8 mouse cellular contexts compared by ENCODE assay signal in genomic region chr11:69062761-69063224, GRCm38 (mm10). TPM values are rescaled to one million over a fixed set of nuclear protein-coding genes. Genes with fewer than 3 reads are reported as not detected.
DNase-seq lines count a peak whose midpoint lies in the region; ATAC-seq lines count a peak whose summit lies in the region.

No protein-coding gene starts in this region.

- peaks cover 56% of the 10 kb centered on the region for H3K4me1 ChIP-seq in hindbrain, embryonic 15.5 days (replicated peaks)

- H3K4me3 ChIP-seq in hindbrain, embryonic 15.5 days: peak overlapping the region; percentile 79
- H3K4me3 ChIP-seq in macrophage (ENCODE audit: inconsistent target): peak overlapping the region; percentile 71

- H3K4me2 ChIP-seq in hindbrain, embryonic 15.5 days: peak overlapping the region; percentile 68

- H3K9ac ChIP-seq in hindbrain, embryonic 15.5 days: 0 out of 2 replicates have a peak overlapping the region, but pooled peaks have one; percentile 43

- H3K36me3 ChIP-seq in hindbrain, embryonic 15.5 days: no peaks in the 10 kb centered on the region
- no peaks in the 10 kb centered on the region for H3K36me3 ChIP-seq in macrophage (ENCODE audit: inconsistent target)

- H3K79me2 ChIP-seq in macrophage (ENCODE audit: inconsistent target): peaks cover 22% of the 10 kb centered on the region; the same call in 1 of the 2 replicates

- peak overlapping the region; percentile 85 for H3K27ac ChIP-seq in hindbrain, embryonic 15.5 days (replicated peaks)
- peak overlapping the region; percentile 77 for H3K27ac ChIP-seq in macrophage

- ATAC-seq in hindbrain, embryonic 15.5 days (ENCODE audit: low FRiP score, low read depth): peak; percentile 59; the same call in 1 of the 2 replicates

- WGBS in hindbrain, embryonic 15.5 days: under 1% methylated on average over 19 of the region's 19 CpGs
- 3% methylated on average over 19 of the region's 19 CpGs for WGBS in macrophage (ENCODE audit: missing documents)

- H3K9me3 ChIP-seq in hindbrain, embryonic 15.5 days: no peaks in the 10 kb centered on the region

- no peaks in the 10 kb centered on the region for H3K27me3 ChIP-seq in hindbrain, embryonic 15.5 days

- DNase-seq in NIH3T3 (ENCODE audit: low read depth): peak; percentile 96
- peak; percentile 97 to 98 for DNase-seq in cerebellum, postnatal 14 days
- peak; percentile 98 to 99 for DNase-seq in frontal cortex, postnatal 36 days (ENCODE audit: low spot score in 2 of 2)
- DNase-seq in left cerebral cortex, adult 18-20 months (ENCODE audit: low spot score in 2 of 2): peak; percentile 95 to 97
- peak; percentile 85 for DNase-seq in retina, postnatal 7 days (ENCODE audit: low read depth, low spot score)
- DNase-seq in urinary bladder, adult 18-20 months (ENCODE audit: low spot score in 2 of 2): peak; percentile 94 to 97

RNA-seq across cellular contexts. Expression of gene Borcs6, which starts 3.3 kb away (rescaled TPM):
- polyA plus RNA-seq in hindbrain, embryonic 15.5 days (2015; fragmentation: Nextera tagmentation; extraction: Ambion mirVana): 22.1 and 23.1 TPM in 2 replicates
- 10 to 100 TPM; 35.2 to 38.0 TPM for total RNA-seq in left cerebral cortex, adult 18-20 months (2021)
- 10 to 100 TPM in 17 of 26 experiments, 1 to 10 TPM in 9; 3.6 to 22.4 (median 12.0) TPM for total RNA-seq in macrophage (2018; cell fraction: chromatin; rRNA removed)
- total RNA-seq in macrophage (2018; cell fraction: cytosol; rRNA removed): 10 to 100 TPM; 21.1 to 43.6 (median 31.0) TPM
- 10 to 100 TPM; 13.9 to 44.9 (median 28.3) TPM for total RNA-seq in macrophage (2018; cell fraction: nucleus; rRNA removed)
- 11.7 to 37.1 TPM (median 15.6 TPM) in 3 replicates for polyA plus RNA-seq in macrophage (2018)

RNA-seq across cellular contexts. Expression of gene Tmem107, which starts 7.8 kb away (rescaled TPM):
- 36.6 and 41.7 TPM in 2 replicates for polyA plus RNA-seq in hindbrain, embryonic 15.5 days (2015; fragmentation: Nextera tagmentation; extraction: Ambion mirVana)
- 10 to 100 TPM; 23.6 to 26.8 TPM for total RNA-seq in left cerebral cortex, adult 18-20 months (2021)
- 1 to 10 TPM in 7 of 26 experiments, under 1 TPM in 1, not detected in 18; 0.79 to 3.1 (median 1.5) TPM for total RNA-seq in macrophage (2018; cell fraction: chromatin; rRNA removed)
- total RNA-seq in macrophage (2018; cell fraction: cytosol; rRNA removed): 1 to 10 TPM; 1.9 to 5.8 (median 3.9) TPM
- 1 to 10 TPM in 18 of 26 experiments, under 1 TPM in 1, not detected in 7; 0.86 to 6.4 (median 2.7) TPM for total RNA-seq in macrophage (2018; cell fraction: nucleus; rRNA removed)
- 4.1 to 7.3 TPM (median 4.2 TPM) in 3 replicates for polyA plus RNA-seq in macrophage (2018)

RNA-seq across cellular contexts. Expression of gene Aurkb, which starts 17.3 kb away (rescaled TPM):
- 28.6 and 36.1 TPM in 2 replicates for polyA plus RNA-seq in hindbrain, embryonic 15.5 days (2015; fragmentation: Nextera tagmentation; extraction: Ambion mirVana)
- total RNA-seq in left cerebral cortex, adult 18-20 months (2021): under 1 TPM in 1 of 2 experiments, not detected in 1; 0.30 TPM
- 10 to 100 TPM in 7 of 26 experiments, 1 to 10 TPM in 15, under 1 TPM in 2, not detected in 2; 0.53 to 31.9 (median 6.0) TPM for total RNA-seq in macrophage (2018; cell fraction: chromatin; rRNA removed)
- 1 to 10 TPM; 1.8 to 7.3 (median 4.3) TPM for total RNA-seq in macrophage (2018; cell fraction: cytosol; rRNA removed)
- total RNA-seq in macrophage (2018; cell fraction: nucleus; rRNA removed): 10 to 100 TPM in 3 of 26 experiments, 1 to 10 TPM in 21, under 1 TPM in 1, not detected in 1; 0.69 to 20.2 (median 3.6) TPM
- 4.2 to 8.5 TPM (median 7.3 TPM) in 3 replicates for polyA plus RNA-seq in macrophage (2018)

RNA-seq across cellular contexts. Expression of gene Vamp2, which starts 25.5 kb away (rescaled TPM):
- 317 and 437 TPM in 2 replicates for polyA plus RNA-seq in hindbrain, embryonic 15.5 days (2015; fragmentation: Nextera tagmentation; extraction: Ambion mirVana)
- total RNA-seq in left cerebral cortex, adult 18-20 months (2021): 1,000 to 10,000 TPM; 1,053 to 1,091 TPM
- 100 to 1,000 TPM in 20 of 26 experiments, 10 to 100 TPM in 6; 79.4 to 259 (median 167) TPM for total RNA-seq in macrophage (2018; cell fraction: chromatin; rRNA removed)
- total RNA-seq in macrophage (2018; cell fraction: cytosol; rRNA removed): 10 to 100 TPM; 20.1 to 40.4 (median 26.4) TPM
- 100 to 1,000 TPM in 24 of 26 experiments, 10 to 100 TPM in 2; 83.9 to 283 (median 140) TPM for total RNA-seq in macrophage (2018; cell fraction: nucleus; rRNA removed)
- 23.6 to 47.7 TPM (median 36.7 TPM) in 3 replicates for polyA plus RNA-seq in macrophage (2018)

RNA-seq across cellular contexts. Expression of gene Per1, which starts 32.2 kb away (rescaled TPM):
- 10.0 and 10.1 TPM in 2 replicates for polyA plus RNA-seq in hindbrain, embryonic 15.5 days (2015; fragmentation: Nextera tagmentation; extraction: Ambion mirVana)
- 100 to 1,000 TPM; 129 to 133 TPM for total RNA-seq in left cerebral cortex, adult 18-20 months (2021)
- total RNA-seq in macrophage (2018; cell fraction: chromatin; rRNA removed): 100 to 1,000 TPM in 3 of 26 experiments, 10 to 100 TPM in 20, 1 to 10 TPM in 3; 2.1 to 182 (median 41.9) TPM
- total RNA-seq in macrophage (2018; cell fraction: cytosol; rRNA removed): 10 to 100 TPM in 18 of 26 experiments, 1 to 10 TPM in 8; 1.2 to 30.8 (median 12.4) TPM
- total RNA-seq in macrophage (2018; cell fraction: nucleus; rRNA removed): 100 to 1,000 TPM in 2 of 26 experiments, 10 to 100 TPM in 19, 1 to 10 TPM in 5; 3.2 to 114 (median 23.5) TPM
- polyA plus RNA-seq in macrophage (2018): 8.8 to 17.5 TPM (median 11.6 TPM) in 3 replicates

Comparison
In these comparisons a context has a peak if more than half of its experiments do, and no peak if none do; other contexts are left out.
1. Peak in every context shown above with its lines: DNase-seq, ATAC-seq, H3K4me3 ChIP-seq and H3K27ac ChIP-seq.